16 mouse cellular contexts compared by ENCODE assay signal in genomic region chr10:11229545-11230178, GRCm38 (mm10). TPM values are rescaled to one million over a fixed set of nuclear protein-coding genes. Genes with fewer than 3 reads are reported as not detected.
DNase-seq lines count a peak whose midpoint lies in the region; ATAC-seq and TF ChIP-seq lines count a peak whose summit lies in the region.
"Had no signal": no experiment of that assay in that cellular context is flagged by ENCODE, and none has a peak within 500 bp of the region (broad histone marks: within the 10 kb centered on the region; RNA-seq: fewer than 3 reads in every experiment).

No protein-coding gene starts in this region.

- no peak for TF ChIP-seq CTCF in kidney, postnatal 0 days (IDR thresholded peaks at IDR 0.05; ENCODE audit: low read depth)
- TF ChIP-seq CTCF in brain, embryonic 14.5 days (IDR thresholded peaks at IDR 0.05; ENCODE audit: borderline replicate concordance, extremely low read depth, insufficient read depth, insufficient read length) = no peak
- 0 out of 2 replicates have a peak, but pooled peaks have one; percentile 13 for TF ChIP-seq CTCF in stomach, postnatal 0 days (IDR thresholded peaks at IDR 0.05; ENCODE audit: low read depth)

- WGBS in embryonic facial prominence, embryonic 14.5 days = 31% methylated on average over 6 of the region's 6 CpGs
- 48% methylated on average over 6 of the region's 6 CpGs for WGBS in embryonic facial prominence, embryonic 10.5 days
- 35% methylated on average over 6 of the region's 6 CpGs for WGBS in kidney, postnatal 0 days
- WGBS in stomach, postnatal 0 days = 9% methylated on average over 6 of the region's 6 CpGs

- DNase-seq in embryonic facial prominence, embryonic 14.5 days (ENCODE audit: low spot score) = peak; percentile 45
- DNase-seq in embryonic facial prominence, embryonic 10.5 days (ENCODE audit: low spot score) = no peak
- DNase-seq in kidney, postnatal 0 days (ENCODE audit: low spot score) = peak; percentile 7
- DNase-seq in kidney, postnatal 10 days = no peak
- DNase-seq in brain, embryonic 14.5 days (ENCODE audit: low read depth) = peak; percentile 3
- no peak for DNase-seq in stomach, postnatal 0 days (ENCODE audit: low spot score)
- DNase-seq in MN1 (ENCODE audit: low spot score) = no peak
- no peak for DNase-seq in kidney, postnatal 36 days
- DNase-seq: cerebellum, adult 9-11 months; gastrocnemius, postnatal 14 days; kidney, postnatal 4 days had no signal

- TF ChIP-seq POLR2A in brain, embryonic 14.5 days (IDR thresholded peaks at IDR 0.05; ENCODE audit: borderline replicate concordance, extremely low read depth, insufficient read depth, insufficient read length, poor library complexity, severe bottlenecking) = no peak

- no peak for TF ChIP-seq EP300 in stomach, postnatal 0 days (optimal IDR thresholded peaks at IDR 0.05)

- no peaks in the 10 kb centered on the region for H3K27me3 ChIP-seq in embryonic facial prominence, embryonic 14.5 days (replicated peaks; ENCODE audit: control insufficient read depth, insufficient read depth, low read length)
- H3K27me3 ChIP-seq in embryonic facial prominence, embryonic 10.5 days (replicated peaks; ENCODE audit: low read depth, poor library complexity, severe bottlenecking) = no peaks in the 10 kb centered on the region
- H3K27me3 ChIP-seq in kidney, postnatal 0 days (ENCODE audit: insufficient read depth, low read length) = no peaks in the 10 kb centered on the region
- no peaks in the 10 kb centered on the region for H3K27me3 ChIP-seq in stomach, postnatal 0 days (ENCODE audit: control insufficient read depth, insufficient read depth, low read length)
- H3K27me3 ChIP-seq: embryonic facial prominence, embryonic 13.5 days; forebrain, embryonic 13.5 days; limb, embryonic 15.5 days had no signal

- H3K36me3 ChIP-seq in embryonic facial prominence, embryonic 14.5 days (ENCODE audit: control insufficient read depth, insufficient read depth, low read length) = no peaks in the 10 kb centered on the region
- no peaks in the 10 kb centered on the region for H3K36me3 ChIP-seq in embryonic facial prominence, embryonic 10.5 days (replicated peaks)
- H3K36me3 ChIP-seq in kidney, postnatal 0 days (ENCODE audit: insufficient read depth, low read length) = no peaks in the 10 kb centered on the region
- H3K36me3 ChIP-seq in stomach, postnatal 0 days (ENCODE audit: control insufficient read depth, insufficient read depth, low read length) = no peaks in the 10 kb centered on the region
- H3K36me3 ChIP-seq: embryonic facial prominence, embryonic 13.5 days; limb, embryonic 15.5 days had no signal

- H3K4me2 ChIP-seq in embryonic facial prominence, embryonic 14.5 days (ENCODE audit: low read depth, low read length) = no peak overlapping the region
- H3K4me2 ChIP-seq in kidney, postnatal 0 days (ENCODE audit: low read length) = no peak overlapping the region
- H3K4me2 ChIP-seq in stomach, postnatal 0 days (replicated peaks; ENCODE audit: low read depth) = no peak overlapping the region
- H3K4me2 ChIP-seq: embryonic facial prominence, embryonic 13.5 days; forebrain, embryonic 13.5 days; limb, embryonic 15.5 days had no signal

- H3K27ac ChIP-seq in embryonic facial prominence, embryonic 14.5 days (replicated peaks; ENCODE audit: low read depth, low read length) = no peak overlapping the region; the same call in 1 of the 2 replicates
- H3K27ac ChIP-seq in embryonic facial prominence, embryonic 10.5 days (replicated peaks) = no peak overlapping the region
- no peak overlapping the region for H3K27ac ChIP-seq in kidney, postnatal 0 days
- no peak overlapping the region for H3K27ac ChIP-seq in stomach, postnatal 0 days (replicated peaks)
- H3K27ac ChIP-seq: embryonic facial prominence, embryonic 13.5 days; forebrain, embryonic 13.5 days; left cerebral cortex, adult 2 months; limb, embryonic 15.5 days; macrophage had no signal

- no peak overlapping the region for H3K9ac ChIP-seq in embryonic facial prominence, embryonic 14.5 days (ENCODE audit: low read depth, low read length)
- H3K9ac ChIP-seq in kidney, postnatal 0 days (ENCODE audit: low read depth, low read length) = no peak overlapping the region
- H3K9ac ChIP-seq in stomach, postnatal 0 days (ENCODE audit: low read length) = no peak overlapping the region
- H3K9ac ChIP-seq: embryonic facial prominence, embryonic 13.5 days; forebrain, embryonic 13.5 days; limb, embryonic 15.5 days had no signal

- H3K4me3 ChIP-seq in embryonic facial prominence, embryonic 14.5 days (ENCODE audit: low read depth, low read length) = no peak overlapping the region
- no peak overlapping the region for H3K4me3 ChIP-seq in embryonic facial prominence, embryonic 10.5 days
- H3K4me3 ChIP-seq in kidney, postnatal 0 days (replicated peaks; ENCODE audit: low read depth, low read length) = no peak overlapping the region
- H3K4me3 ChIP-seq in stomach, postnatal 0 days (ENCODE audit: low read depth, low read length) = no peak overlapping the region
- H3K4me3 ChIP-seq: embryonic facial prominence, embryonic 13.5 days; forebrain, embryonic 13.5 days; left cerebral cortex, adult 2 months; limb, embryonic 15.5 days had no signal

- no peaks in the 10 kb centered on the region for H3K9me3 ChIP-seq in embryonic facial prominence, embryonic 14.5 days (ENCODE audit: control insufficient read depth, low read length)
- no peaks in the 10 kb centered on the region for H3K9me3 ChIP-seq in embryonic facial prominence, embryonic 10.5 days
- no peaks in the 10 kb centered on the region for H3K9me3 ChIP-seq in kidney, postnatal 0 days (replicated peaks; ENCODE audit: low read length)
- H3K9me3 ChIP-seq in stomach, postnatal 0 days (ENCODE audit: control insufficient read depth, low read length) = no peaks in the 10 kb centered on the region
- H3K9me3 ChIP-seq: embryonic facial prominence, embryonic 13.5 days; forebrain, embryonic 13.5 days; limb, embryonic 15.5 days had no signal

- peaks cover 3% of the 10 kb centered on the region; the same call in 1 of the 2 replicates for H3K4me1 ChIP-seq in embryonic facial prominence, embryonic 14.5 days (ENCODE audit: control insufficient read depth, insufficient read depth, low read length)
- no peaks in the 10 kb centered on the region; the same call in 1 of the 2 replicates for H3K4me1 ChIP-seq in embryonic facial prominence, embryonic 10.5 days
- H3K4me1 ChIP-seq in kidney, postnatal 0 days (replicated peaks; ENCODE audit: insufficient read depth, low read length) = no peaks in the 10 kb centered on the region
- H3K4me1 ChIP-seq in stomach, postnatal 0 days (replicated peaks; ENCODE audit: control insufficient read depth, insufficient read depth) = no peaks in the 10 kb centered on the region
- H3K4me1 ChIP-seq: forebrain, embryonic 13.5 days; limb, embryonic 15.5 days had no signal

- ATAC-seq in embryonic facial prominence, embryonic 14.5 days (ENCODE audit: low read depth) = no peak
- no peak for ATAC-seq in kidney, postnatal 0 days (replicated peaks; ENCODE audit: low FRiP score, low read depth)
- no peak for ATAC-seq in stomach, postnatal 0 days (ENCODE audit: low FRiP score, low TSS enrichment)
- ATAC-seq: forebrain, embryonic 13.5 days had no signal

RNA-seq across cellular contexts. Expression of gene Fbxo30, which starts 51.5 kb away (rescaled TPM):
- polyA plus RNA-seq in embryonic facial prominence, embryonic 14.5 days (2014; fragmentation: Nextera tagmentation; extraction: Ambion mirVana) = 21.4 and 24.2 TPM in 2 replicates
- polyA plus RNA-seq in embryonic facial prominence, embryonic 10.5 days (2016; fragmentation: Nextera tagmentation; extraction: Ambion mirVana) = 52.5 and 53.4 TPM in 2 replicates
- polyA plus RNA-seq in kidney, postnatal 0 days (2015; fragmentation: Nextera tagmentation; extraction: Ambion mirVana) = 18.8 and 20.1 TPM in 2 replicates
- polyA plus RNA-seq in brain, embryonic 14.5 days (2012; rRNA removed) = 7.9 and 10.0 TPM in 2 replicates
- polyA plus RNA-seq in stomach, postnatal 0 days (2015; fragmentation: Nextera tagmentation; extraction: Ambion mirVana) = 12.6 and 13.0 TPM in 2 replicates

Comparison
In these comparisons a context has a peak if more than half of its experiments do, and no peak if none do; other contexts are left out.
1. DNase-seq: peak in embryonic facial prominence, embryonic 14.5 days (single experiment), kidney, postnatal 0 days (single experiment) and brain, embryonic 14.5 days (single experiment); none in embryonic facial prominence, embryonic 10.5 days (single experiment), kidney, postnatal 10 days (single experiment), stomach, postnatal 0 days (single experiment), MN1 (single experiment) and kidney, postnatal 36 days (0 of 2).